Mouse (Mus musculus): ENCODE measurements at regions not wholly inside any gene's neighbourhood (a gene's known extent, or its start where the extent isn't known, plus 50 kb on each side); places are given as distances from the start of the nearest gene placed in this dataset.

DNA sequence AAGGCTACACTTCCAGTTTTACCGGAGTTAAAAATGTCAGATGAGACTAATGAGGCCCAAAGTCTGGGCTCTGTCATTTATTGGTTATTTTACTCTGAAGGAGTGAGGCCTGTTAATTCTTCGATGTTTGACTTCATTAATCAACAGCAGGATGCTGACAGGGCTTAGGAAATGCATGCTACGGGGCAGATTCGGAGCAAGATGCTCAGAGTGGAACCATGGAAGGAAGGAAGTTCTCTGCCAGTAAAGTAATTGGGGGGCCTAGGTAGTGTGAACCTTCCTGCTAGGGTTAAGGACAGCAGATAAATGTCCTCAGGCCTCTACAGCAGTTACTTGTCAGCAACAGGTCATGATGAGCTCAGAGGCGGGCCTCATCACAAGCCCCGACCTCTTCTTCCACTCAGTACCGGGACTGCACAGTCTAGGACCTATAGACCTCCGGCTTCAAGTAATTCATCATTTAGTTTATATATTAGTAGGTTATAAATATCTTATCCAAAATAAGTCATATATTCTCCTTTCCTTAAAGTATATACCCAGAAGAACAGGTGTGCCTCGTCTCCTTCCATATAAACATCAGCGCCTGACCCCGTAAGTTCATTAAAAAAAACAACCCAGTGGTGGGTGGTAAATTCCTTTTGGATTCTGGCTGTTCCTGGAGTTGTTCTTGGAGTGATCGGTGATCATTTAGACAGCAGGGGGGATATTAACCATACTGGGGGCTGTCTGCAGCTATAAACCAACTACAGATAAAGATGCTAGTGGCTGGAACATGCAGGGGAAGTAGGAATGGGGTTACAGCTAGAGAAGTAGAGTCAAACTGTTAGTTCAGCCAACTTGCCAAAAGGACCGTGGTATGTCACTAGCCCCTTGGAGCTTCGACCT lies 124.9 kb upstream of the Egflam start:
- TF ChIP-seq CTCF (IDR thresholded peaks at IDR 0.05; ENCODE audit: insufficient read depth, low read depth, low read length) (no peak), POLR2A (IDR thresholded peaks at IDR 0.05; ENCODE audit: insufficient read depth, low read depth, low read length) (no peak)

All from olfactory bulb, adult 2 months (tissue).